Mouse (Mus musculus) C2C12 (cell line): ENCODE measurements around the gene Map1lc3a. TPM values are rescaled to one million over a fixed set of nuclear protein-coding genes. Genes with fewer than 3 reads are reported as not detected.

Experiments
- H3K27me3 ChIP-seq: one replicate; pipeline ENCODE4 v1.6.1; 2011; ENCODE audit not compliant: control insufficient read depth, insufficient read depth, insufficient read length
- H3K36me3 ChIP-seq: one replicate; pipeline ENCODE4 v1.6.1; 2011; ENCODE audit not compliant: control insufficient read depth, insufficient read depth
- H3K4me3 ChIP-seq: one replicate; pipeline ENCODE4 v1.5.1; 2011; ENCODE audit warnings: mild to moderate bottlenecking, control low read depth; ENCODE audit not compliant: poor library complexity, insufficient read depth, severe bottlenecking
- H3K79me2 ChIP-seq: one replicate; pipeline ENCODE4 v1.6.1; 2011; ENCODE audit not compliant: control insufficient read depth, insufficient read depth
- H3K79me3 ChIP-seq: one replicate; pipeline ENCODE4 v1.6.1; 2011; ENCODE audit warnings: low read depth, control low read depth
- H3ac ChIP-seq: one replicate; pipeline ENCODE3; 2011; ENCODE audit warnings: low read depth; ENCODE audit not compliant: control insufficient read depth, insufficient read length
- CEBPB ChIP-seq: IDR thresholded peaks from one replicate; pipeline ENCODE4 v1.6.1; 2011; ENCODE audit warnings: low read depth, mild to moderate bottlenecking, control low read depth, moderate library complexity
- CTCF ChIP-seq: IDR thresholded peaks from one replicate; pipeline ENCODE4 v1.5.1; 2011; ENCODE audit not compliant: control insufficient read depth, insufficient read depth, insufficient read length
- FOSL1 ChIP-seq: IDR thresholded peaks from one replicate; pipeline ENCODE4 v1.8.0; 2011; ENCODE audit warnings: mild to moderate bottlenecking, low read length; ENCODE audit not compliant: poor library complexity, insufficient read depth, severe bottlenecking
- MAX ChIP-seq: IDR thresholded peaks from one replicate; pipeline ENCODE4 v1.6.1; 2011; ENCODE audit warnings: mild to moderate bottlenecking, control low read depth
- MYOD1 ChIP-seq: IDR thresholded peaks from one replicate; pipeline ENCODE4 v1.6.1; 2011; ENCODE audit warnings: low read depth; ENCODE audit not compliant: control insufficient read depth, insufficient read length
- MYOG ChIP-seq: IDR thresholded peaks from one replicate; pipeline ENCODE4 v1.6.1; 2011; ENCODE audit not compliant: control insufficient read depth, insufficient read length; ENCODE audit errors: extremely low read depth
- USF1 ChIP-seq: IDR thresholded peaks from one replicate; pipeline ENCODE4 v1.6.1; 2011; ENCODE audit warnings: low read depth, mild to moderate bottlenecking, control low read depth, moderate library complexity
- polyA plus RNA-seq: library from polyadenylated mRNA; unstranded; fragments of >200 nt; fragmentation: generic; extraction: Trizol; gene quantifications from one replicate; pipeline ENCODE4 v1.2.1, GENCODE M21; 2012; ENCODE audit warnings: missing spikeins

Map1lc3a gene
- polyA plus RNA-seq, 1 experiment = 63.1 TPM

DNA sequence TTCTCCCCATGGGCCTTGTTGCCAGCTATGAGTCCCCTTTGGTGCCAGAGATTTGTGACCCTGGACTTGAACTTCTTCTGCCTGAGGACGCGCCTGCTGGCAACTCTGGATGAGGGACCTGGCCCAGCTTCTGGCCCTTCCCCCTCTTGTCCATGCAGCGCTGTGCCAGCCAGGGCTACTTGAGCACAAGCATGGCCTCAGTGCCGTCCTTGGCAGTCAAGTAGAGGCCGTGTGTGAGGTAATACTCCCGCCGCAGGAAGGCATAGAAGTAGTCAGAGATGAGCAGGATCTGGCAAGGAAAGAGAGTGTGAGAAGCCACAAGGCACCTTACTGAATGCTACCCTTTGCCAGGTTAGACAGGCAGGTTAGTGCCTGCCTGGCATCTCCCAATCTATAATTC is 2.3 kb downstream of the Map1lc3a start:
- no peak overlapping the region for H3K4me3 ChIP-seq
- TF ChIP-seq MYOG (no peak), CEBPB (no peak), USF1 (no peak), MAX (no peak), FOSL1 (no peak), CTCF (no peak), MYOD1 (no peak)
- no peaks in the 10 kb centered on the region for H3K36me3 ChIP-seq
- no peaks in the 10 kb centered on the region for H3K79me2 ChIP-seq
- no peak overlapping the region for H3ac ChIP-seq
- no peaks in the 10 kb centered on the region for H3K79me3 ChIP-seq
- no peaks in the 10 kb centered on the region for H3K27me3 ChIP-seq

DNA sequence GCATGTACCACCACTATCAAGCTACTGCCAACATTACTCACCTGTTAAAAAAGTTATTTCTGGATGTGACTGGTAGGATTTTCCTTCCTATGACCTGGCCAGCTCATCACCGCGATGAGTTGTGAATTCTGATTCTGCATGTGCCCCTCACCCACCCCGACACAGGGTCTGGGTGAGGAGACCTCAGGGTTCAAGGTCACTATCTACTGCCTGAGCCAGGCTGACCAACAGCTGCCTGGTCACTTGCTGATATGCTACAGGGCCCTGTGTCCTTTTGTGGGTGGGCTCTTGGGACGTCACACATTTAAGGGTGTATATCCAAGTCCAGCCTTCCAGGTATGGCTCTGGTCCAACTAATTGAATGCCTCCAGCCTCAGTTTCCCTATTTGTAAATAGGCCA is 3.1 kb downstream of the Map1lc3a start:
- H3K79me2 ChIP-seq = no peaks in the 10 kb centered on the region
- no peak overlapping the region for H3ac ChIP-seq
- H3K79me3 ChIP-seq = no peaks in the 10 kb centered on the region
- no peaks in the 10 kb centered on the region for H3K27me3 ChIP-seq
- H3K4me3 ChIP-seq = no peak overlapping the region
- TF ChIP-seq CEBPB (no peak), USF1 (no peak), MYOD1 (no peak), MAX (no peak), MYOG (no peak), CTCF (no peak), FOSL1 (no peak)
- H3K36me3 ChIP-seq = no peaks in the 10 kb centered on the region

DNA sequence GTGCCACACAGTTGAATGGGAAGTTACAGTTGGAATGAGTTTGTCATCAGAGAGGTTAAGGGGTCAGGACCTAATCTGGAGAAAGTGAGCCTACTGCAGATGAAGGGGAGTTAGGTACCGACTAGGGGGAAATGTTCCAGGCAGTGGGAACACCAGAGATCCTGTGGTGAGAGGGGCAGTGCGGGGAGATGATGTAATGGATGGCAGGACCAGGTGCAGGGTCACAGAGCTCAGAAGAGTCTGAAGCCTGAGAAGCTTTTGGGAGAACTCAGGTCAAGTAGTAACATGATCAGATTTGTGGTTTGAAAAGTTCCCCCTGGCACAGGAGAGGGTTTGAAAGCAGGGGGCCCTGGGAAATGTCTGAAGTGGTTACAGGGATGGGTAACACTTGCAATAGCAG is 4.0 kb downstream of the Map1lc3a start:
- H3ac ChIP-seq = no peak overlapping the region
- H3K27me3 ChIP-seq = no peaks in the 10 kb centered on the region
- H3K79me3 ChIP-seq = no peaks in the 10 kb centered on the region
- TF ChIP-seq CTCF (no peak), MAX (no peak), MYOD1 (peak; percentile 73)
- no peaks in the 10 kb centered on the region for H3K36me3 ChIP-seq
- no peaks in the 10 kb centered on the region for H3K79me2 ChIP-seq
- no peak overlapping the region for H3K4me3 ChIP-seq

- Histone ChIP-seq H3K4me3 (no peak overlapping the region), H3K79me3 (no peaks in the 10 kb centered on the region), H3K36me3 (no peaks in the 10 kb centered on the region), H3K27me3 (no peaks in the 10 kb centered on the region), H3ac (no peak overlapping the region), H3K79me2 (no peaks in the 10 kb centered on the region)
- no peak for TF ChIP-seq FOSL1
- no peak for TF ChIP-seq CEBPB
- no peak for TF ChIP-seq USF1
- no peak for TF ChIP-seq MYOD1
- no peak for TF ChIP-seq MYOG
- TF ChIP-seq CTCF = no peak
- TF ChIP-seq MAX = no peak
These were observed 7.7 kb downstream of the Map1lc3a start for GRCm38 (mm10) chr2:155283793-155284192.

DNA sequence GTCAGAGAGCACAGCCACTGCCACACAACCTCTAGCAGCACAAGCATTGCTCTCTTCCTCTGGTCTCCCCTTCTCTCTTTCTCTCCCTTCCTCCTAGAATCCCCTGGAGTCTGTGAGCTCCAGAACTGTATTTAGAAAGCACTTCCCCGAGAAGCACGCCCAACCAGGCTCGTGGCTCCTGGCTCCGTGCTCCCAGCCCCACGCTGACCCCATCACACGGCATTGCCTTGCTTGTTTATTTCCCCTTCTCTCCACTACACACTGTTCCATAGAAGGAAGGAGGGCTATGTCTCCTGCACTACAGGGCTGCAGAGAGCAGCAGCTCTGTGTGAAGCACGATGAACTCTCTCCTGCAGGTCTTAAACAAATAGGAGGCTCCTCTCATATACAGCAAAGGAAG is 8.6 kb downstream of the Map1lc3a start:
- Histone ChIP-seq H3K79me2 (no peaks in the 10 kb centered on the region), H3K79me3 (no peaks in the 10 kb centered on the region), H3ac (no peak overlapping the region), H3K27me3 (no peaks in the 10 kb centered on the region), H3K4me3 (no peak overlapping the region), H3K36me3 (no peaks in the 10 kb centered on the region)
- no peak for TF ChIP-seq MYOG
- no peak for TF ChIP-seq CTCF
- TF ChIP-seq USF1 = no peak
- TF ChIP-seq MYOD1 = no peak
- no peak for TF ChIP-seq FOSL1
- no peak for TF ChIP-seq CEBPB
- TF ChIP-seq MAX = no peak

DNA sequence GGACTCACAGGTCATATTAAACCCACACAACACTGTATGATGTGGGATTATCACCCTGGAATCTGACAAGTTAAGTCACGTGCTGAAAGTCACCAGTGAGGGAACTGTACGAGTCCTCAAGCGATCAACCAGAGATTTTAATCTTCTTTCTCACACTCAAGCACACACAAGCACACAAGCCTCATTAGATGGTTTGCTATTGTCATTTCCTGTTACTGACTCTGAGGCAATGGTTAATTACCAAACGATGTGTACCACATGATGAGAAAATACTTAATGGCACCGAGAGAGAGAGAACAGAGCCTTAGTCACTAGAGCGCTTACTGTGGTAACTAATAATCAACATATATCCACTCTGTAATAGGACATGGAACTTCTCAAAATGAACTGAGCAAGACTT is 9.6 kb downstream of the Map1lc3a start:
- no peaks in the 10 kb centered on the region for H3K27me3 ChIP-seq
- no peak overlapping the region for H3K4me3 ChIP-seq
- H3K79me3 ChIP-seq = no peaks in the 10 kb centered on the region
- H3K36me3 ChIP-seq = no peaks in the 10 kb centered on the region
- no peak overlapping the region for H3ac ChIP-seq
- TF ChIP-seq MYOD1 = no peak
- no peak for TF ChIP-seq MYOG
- no peak for TF ChIP-seq MAX
- no peak for TF ChIP-seq FOSL1
- TF ChIP-seq USF1 = no peak
- TF ChIP-seq CEBPB = no peak
- no peak for TF ChIP-seq CTCF
- no peaks in the 10 kb centered on the region for H3K79me2 ChIP-seq
